Mouse (Mus musculus): ENCODE data around the gene Dnmt3a. TPM values are rescaled to one million over a fixed set of nuclear protein-coding genes. Genes with fewer than 3 reads are reported as not detected.
A peak's percentile ranks its signal among the peaks of the same experiment; 100 is the strongest.

Dnmt3a gene
- polyA plus RNA-seq, 1 experiment from 2014 or later, result 124 TPM

GRCm38 (mm10) chr12:3827771-3828170, 22.0 kb downstream of the Dnmt3a start:
- no peak for ATAC-seq
- 92% methylated on average over 5 of the region's 5 CpGs for WGBS
- peaks cover 16% of the 10 kb centered on the region; the same call in 1 of the 2 replicates for H3K4me1 ChIP-seq (replicated peaks)
- no peak overlapping the region for H3K4me3 ChIP-seq (replicated peaks)
- no peaks in the 10 kb centered on the region for H3K9me3 ChIP-seq
- no peaks in the 10 kb centered on the region for H3K27me3 ChIP-seq
- H3K27ac ChIP-seq, result no peak overlapping the region
- H3K4me2 ChIP-seq (replicated peaks), result no peak overlapping the region
- H3K9ac ChIP-seq (replicated peaks), result no peak overlapping the region
- no peaks in the 10 kb centered on the region for H3K36me3 ChIP-seq

GRCm38 (mm10) chr12:3833059-3833760, 27.4 kb downstream of the Dnmt3a start:
- Histone ChIP-seq H3K27me3 (no peaks in the 10 kb centered on the region), H3K9ac (replicated peaks) (no peak overlapping the region), H3K27ac (peak overlapping the region; percentile 59; the same call in 1 of the 2 replicates), H3K36me3 (peaks cover 23% of the 10 kb centered on the region), H3K9me3 (no peaks in the 10 kb centered on the region), H3K4me2 (replicated peaks) (no peak overlapping the region; the same call in 1 of the 2 replicates), H3K4me3 (replicated peaks) (no peak overlapping the region), H3K4me1 (replicated peaks) (peaks cover 33% of the 10 kb centered on the region)
- peak; percentile 27; the same call in 1 of the 2 replicates for ATAC-seq
- WGBS, result 58% methylated on average over 7 of the region's 7 CpGs

GRCm38 (mm10) chr12:3833851-3834273, 28.1 kb downstream of the Dnmt3a start:
- peaks cover 33% of the 10 kb centered on the region for H3K4me1 ChIP-seq (replicated peaks)
- H3K27me3 ChIP-seq, result no peaks in the 10 kb centered on the region
- ATAC-seq, result peak; percentile 86
- peak overlapping the region; percentile 34 for H3K4me2 ChIP-seq (replicated peaks)
- H3K36me3 ChIP-seq, result peaks cover 28% of the 10 kb centered on the region
- WGBS, result 5% methylated on average over 8 of the region's 8 CpGs
- no peak overlapping the region for H3K4me3 ChIP-seq (replicated peaks)
- H3K9me3 ChIP-seq, result no peaks in the 10 kb centered on the region
- peak overlapping the region; percentile 52 for H3K9ac ChIP-seq (replicated peaks)
- peak overlapping the region; percentile 59 for H3K27ac ChIP-seq

GRCm38 (mm10) chr12:3834373-3835314, 28.8 kb downstream of the Dnmt3a start:
- ATAC-seq, result peak; percentile 61
- peaks cover 33% of the 10 kb centered on the region for H3K4me1 ChIP-seq (replicated peaks)
- peaks cover 35% of the 10 kb centered on the region for H3K36me3 ChIP-seq
- WGBS, result 10% methylated on average over 21 of the region's 21 CpGs
- peak overlapping the region; percentile 34 for H3K4me2 ChIP-seq (replicated peaks)
- H3K4me3 ChIP-seq (replicated peaks), result no peak overlapping the region
- H3K27ac ChIP-seq, result peak overlapping the region; percentile 59
- no peaks in the 10 kb centered on the region for H3K27me3 ChIP-seq
- no peaks in the 10 kb centered on the region for H3K9me3 ChIP-seq
- H3K9ac ChIP-seq (replicated peaks), result peak overlapping the region; percentile 52

- no peak overlapping the region for H3K27ac ChIP-seq
- no peak overlapping the region for H3K4me3 ChIP-seq (replicated peaks)
- no peak overlapping the region for H3K9ac ChIP-seq (replicated peaks)
- H3K36me3 ChIP-seq, result peaks cover 43% of the 10 kb centered on the region
- H3K27me3 ChIP-seq, result no peaks in the 10 kb centered on the region
- H3K4me1 ChIP-seq (replicated peaks), result peaks cover 33% of the 10 kb centered on the region
- no peak for ATAC-seq
- no peak overlapping the region for H3K4me2 ChIP-seq (replicated peaks)
- WGBS, result 76% methylated on average over 2 of the region's 2 CpGs
- no peaks in the 10 kb centered on the region for H3K9me3 ChIP-seq
Observed at GRCm38 (mm10) chr12:3835576-3835975, 29.8 kb downstream of the Dnmt3a start.

- Histone ChIP-seq H3K36me3 (peaks cover 43% of the 10 kb centered on the region), H3K27me3 (no peaks in the 10 kb centered on the region), H3K4me2 (replicated peaks) (no peak overlapping the region), H3K9me3 (no peaks in the 10 kb centered on the region), H3K4me3 (replicated peaks) (no peak overlapping the region), H3K27ac (no peak overlapping the region), H3K4me1 (replicated peaks) (peaks cover 38% of the 10 kb centered on the region), H3K9ac (replicated peaks) (no peak overlapping the region)
- no peak for ATAC-seq
- 69% methylated on average over 9 of the region's 9 CpGs for WGBS
Observed at GRCm38 (mm10) chr12:3837081-3837832, 31.4 kb downstream of the Dnmt3a start.

GRCm38 (mm10) chr12:3838009-3838408, 32.2 kb downstream of the Dnmt3a start:
- Histone ChIP-seq H3K9me3 (no peaks in the 10 kb centered on the region), H3K27ac (no peak overlapping the region), H3K27me3 (no peaks in the 10 kb centered on the region), H3K4me2 (replicated peaks) (no peak overlapping the region), H3K9ac (replicated peaks) (no peak overlapping the region), H3K4me1 (replicated peaks) (peaks cover 39% of the 10 kb centered on the region), H3K4me3 (replicated peaks) (no peak overlapping the region), H3K36me3 (peaks cover 43% of the 10 kb centered on the region)
- ATAC-seq, result no peak
- WGBS, result 87% methylated on average over 4 of the region's 4 CpGs

- Histone ChIP-seq H3K9me3 (no peaks in the 10 kb centered on the region), H3K27ac (no peak overlapping the region), H3K9ac (replicated peaks) (no peak overlapping the region), H3K27me3 (no peaks in the 10 kb centered on the region), H3K36me3 (peaks cover 45% of the 10 kb centered on the region), H3K4me1 (replicated peaks) (peaks cover 36% of the 10 kb centered on the region), H3K4me2 (replicated peaks) (no peak overlapping the region), H3K4me3 (replicated peaks) (no peak overlapping the region)
- no peak for ATAC-seq
- WGBS, result 88% methylated on average over 1 of the region's 1 CpGs
Observed at GRCm38 (mm10) chr12:3839662-3840061, 33.9 kb downstream of the Dnmt3a start.

- Histone ChIP-seq H3K27me3 (no peaks in the 10 kb centered on the region), H3K9me3 (no peaks in the 10 kb centered on the region), H3K4me1 (replicated peaks) (peaks cover 30% of the 10 kb centered on the region), H3K4me2 (replicated peaks) (no peak overlapping the region), H3K4me3 (replicated peaks) (no peak overlapping the region), H3K36me3 (peaks cover 41% of the 10 kb centered on the region), H3K9ac (replicated peaks) (no peak overlapping the region), H3K27ac (no peak overlapping the region)
- ATAC-seq, result no peak
- WGBS, result 71% methylated on average over 4 of the region's 4 CpGs
Observed at GRCm38 (mm10) chr12:3841121-3841520, 35.3 kb downstream of the Dnmt3a start.

- H3K27ac ChIP-seq, result peak overlapping the region; percentile 35; the same call in 1 of the 2 replicates
- H3K36me3 ChIP-seq, result peaks cover 27% of the 10 kb centered on the region; the same call in 1 of the 2 replicates
- no peak for ATAC-seq
- H3K9me3 ChIP-seq, result no peaks in the 10 kb centered on the region
- H3K9ac ChIP-seq (replicated peaks), result no peak overlapping the region
- H3K4me3 ChIP-seq (replicated peaks), result no peak overlapping the region
- H3K4me1 ChIP-seq (replicated peaks), result peaks cover 22% of the 10 kb centered on the region
- H3K27me3 ChIP-seq, result no peaks in the 10 kb centered on the region
- 50% methylated on average over 6 of the region's 6 CpGs for WGBS
- H3K4me2 ChIP-seq (replicated peaks), result no peak overlapping the region
Observed at GRCm38 (mm10) chr12:3842843-3843242, 37.0 kb downstream of the Dnmt3a start.

- Histone ChIP-seq H3K36me3 (peaks cover 22% of the 10 kb centered on the region), H3K4me3 (replicated peaks) (no peak overlapping the region), H3K4me2 (replicated peaks) (no peak overlapping the region), H3K9ac (replicated peaks) (no peak overlapping the region), H3K27ac (no peak overlapping the region), H3K4me1 (replicated peaks) (peaks cover 22% of the 10 kb centered on the region), H3K27me3 (no peaks in the 10 kb centered on the region), H3K9me3 (no peaks in the 10 kb centered on the region)
- peak; percentile 69 for ATAC-seq
- WGBS, result 19% methylated on average over 7 of the region's 7 CpGs
Observed at GRCm38 (mm10) chr12:3843371-3843861, 37.6 kb downstream of the Dnmt3a start.
